Mouse (Mus musculus) hindbrain, embryonic 11.5 days (tissue): ENCODE data around the gene Ccl22. TPM values are rescaled to one million over a fixed set of nuclear protein-coding genes. Genes with fewer than 3 reads are reported as not detected.

Experiments
- ATAC-seq: fragments of 200-750 bp; cut with Nextera tagmentation; 2 replicates; pipeline ENCODE4 v1.8.0; 2017; ENCODE audit warnings: mild to moderate bottlenecking, moderate TSS enrichment, moderate library complexity; ENCODE audit not compliant: low FRiP score
- DNase-seq: peaks from one replicate; pipeline ENCODE4 v3.0.0-alpha.2; 2015; ENCODE audit warnings: low spot score
- H3K27ac ChIP-seq: fragments of 300-500 bp; sonication (generic); 2 replicates; pipeline ENCODE4 v1.5.1; 2014; ENCODE audit warnings: mild to moderate bottlenecking, low read depth, low read length
- H3K27me3 ChIP-seq: fragments of 300-500 bp; sonication (generic); 2 replicates; pipeline ENCODE4 v1.6.1; 2014; ENCODE audit warnings: mild to moderate bottlenecking, low read length, moderate library complexity, mixed read lengths; ENCODE audit not compliant: control insufficient read depth, insufficient read depth
- H3K36me3 ChIP-seq: fragments of 300-500 bp; sonication (generic); 2 replicates; pipeline ENCODE4 v1.6.1; 2014; ENCODE audit warnings: mild to moderate bottlenecking, low read length, moderate library complexity, mixed read lengths; ENCODE audit not compliant: control insufficient read depth, insufficient read depth
- H3K4me1 ChIP-seq: fragments of 300-500 bp; sonication (generic); replicated peaks from 2 replicates; pipeline ENCODE4 v1.6.1; 2014; ENCODE audit warnings: low read length, mixed read lengths; ENCODE audit not compliant: control insufficient read depth, insufficient read depth
- H3K4me2 ChIP-seq: fragments of 300-500 bp; sonication (generic); replicated peaks from 2 replicates; pipeline ENCODE4 v1.6.1; 2014; ENCODE audit warnings: mild to moderate bottlenecking, low read depth, low read length
- H3K4me3 ChIP-seq: fragments of 300-500 bp; sonication (generic); 2 replicates; pipeline ENCODE4 v1.5.1; 2014; ENCODE audit warnings: low read depth, low read length
- H3K9ac ChIP-seq: fragments of 300-500 bp; sonication (generic); 2 replicates; pipeline ENCODE4 v1.6.1; 2014; ENCODE audit warnings: low read depth, low read length
- H3K9me3 ChIP-seq: fragments of 300-500 bp; sonication (generic); 2 replicates; pipeline ENCODE4 v1.6.1; 2016; ENCODE audit warnings: low read length; ENCODE audit not compliant: control insufficient read depth
- WGBS: fragments of 180-500 bp; shearing (Covaris S2); extraction: QIAGEN DNeasy Blood & Tissue Kit; methylation state at CpG from one replicate; pipeline ENCODE4 v1.1.7; 2014; 5-methylcytosine and 5-hydroxymethylcytosine counted together
- polyA plus RNA-seq: library from polyadenylated mRNA; unstranded; fragments of >200 nt; fragmentation: Nextera tagmentation; extraction: Ambion mirVana; gene quantifications from 2 replicates; pipeline ENCODE4 v1.2.1, GENCODE M21; 2014

Ccl22 gene
- polyA plus RNA-seq, 1 experiment from 2014 or later = not detected

DNA sequence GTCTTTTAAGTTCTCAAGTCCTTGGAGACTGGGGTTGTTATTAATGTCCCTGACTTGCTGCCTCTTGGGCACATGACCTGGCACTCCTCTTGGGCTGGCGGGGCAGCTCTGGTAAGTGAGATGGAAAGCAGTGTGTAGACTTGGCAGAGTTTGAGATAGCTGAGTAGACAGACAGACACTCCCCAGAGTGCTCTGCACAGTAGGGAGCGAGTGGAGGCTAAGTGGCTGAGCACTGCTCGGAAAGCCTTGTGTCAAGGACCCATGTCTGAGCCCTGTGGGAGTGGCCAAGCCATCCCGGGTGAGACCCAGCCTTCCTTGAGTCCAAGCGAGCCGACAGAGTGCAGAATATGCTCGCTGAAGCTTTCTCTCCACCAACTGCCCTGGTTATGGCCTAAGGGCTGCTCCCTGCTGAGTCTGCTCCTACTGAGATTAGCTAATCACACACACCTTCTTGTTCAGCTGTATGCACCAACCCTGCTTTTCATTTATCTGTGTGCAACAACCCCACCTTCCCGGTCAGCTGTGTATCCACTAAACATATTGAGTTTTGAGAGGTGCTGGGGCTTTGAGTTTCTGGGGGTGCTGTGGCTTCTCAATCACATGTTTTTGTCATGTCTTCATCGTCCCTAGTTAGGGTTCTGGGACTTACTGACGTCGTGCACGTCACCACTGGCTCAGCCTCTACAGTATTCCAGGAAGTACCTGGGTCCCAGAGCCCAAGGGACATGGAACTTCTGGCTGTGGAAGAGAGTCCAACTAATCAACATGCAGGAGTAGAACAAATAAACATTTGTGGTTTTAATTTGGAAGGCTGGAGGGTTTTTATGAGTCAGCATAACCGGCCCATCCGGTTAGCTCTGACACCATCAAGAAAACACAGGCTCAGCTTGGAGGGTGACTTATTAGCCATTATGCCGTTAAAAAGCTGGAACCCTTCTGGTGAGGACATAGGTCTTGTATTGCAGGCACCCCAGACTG lies 42.4 kb downstream of the Ccl22 start:
- H3K4me2 ChIP-seq = no peak overlapping the region
- 75% methylated on average over 15 of the region's 15 CpGs for WGBS
- H3K9me3 ChIP-seq = no peaks in the 10 kb centered on the region
- H3K4me3 ChIP-seq = no peak overlapping the region
- no peak for DNase-seq
- H3K36me3 ChIP-seq = no peaks in the 10 kb centered on the region
- H3K27ac ChIP-seq = no peak overlapping the region
- no peak for ATAC-seq
- no peak overlapping the region for H3K9ac ChIP-seq
- no peaks in the 10 kb centered on the region for H3K27me3 ChIP-seq
- H3K4me1 ChIP-seq = no peaks in the 10 kb centered on the region

DNA sequence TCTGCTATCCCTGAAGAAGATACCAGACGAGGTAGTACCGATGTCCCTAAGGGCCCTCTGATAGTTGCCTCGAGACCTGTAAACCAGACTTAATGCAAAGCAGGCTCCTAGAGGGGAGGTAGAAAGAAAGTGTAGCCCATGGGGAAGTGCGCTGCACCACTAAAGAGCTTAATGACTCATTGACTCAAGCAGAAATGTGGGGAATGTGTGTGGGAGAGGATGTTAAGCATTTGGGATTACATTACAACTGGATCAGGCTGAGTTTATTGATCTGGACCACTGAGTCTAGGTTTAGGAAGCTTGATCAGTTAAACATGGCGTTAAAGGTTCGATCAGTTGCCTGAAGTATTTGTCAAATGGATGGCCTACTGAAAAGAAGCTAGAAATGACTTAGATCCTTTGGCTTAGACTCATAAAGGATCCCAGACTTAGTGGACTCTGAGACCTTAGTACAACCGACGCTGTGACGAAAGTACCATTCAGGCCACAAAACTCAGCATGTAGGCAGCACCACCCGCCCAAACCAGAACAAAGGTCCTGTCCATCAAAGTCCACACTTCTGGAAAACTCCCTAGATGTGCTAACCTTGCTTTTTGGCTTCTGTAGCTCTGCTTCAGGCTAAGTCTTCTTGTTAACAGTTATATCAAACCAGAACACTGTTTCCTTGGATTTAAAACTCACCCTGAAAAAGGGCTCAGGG lies 44.0 kb downstream of the Ccl22 start:
- Histone ChIP-seq H3K9me3 (no peaks in the 10 kb centered on the region), H3K27ac (no peak overlapping the region), H3K9ac (no peak overlapping the region), H3K36me3 (no peaks in the 10 kb centered on the region), H3K4me1 (no peaks in the 10 kb centered on the region), H3K4me3 (no peak overlapping the region), H3K4me2 (no peak overlapping the region), H3K27me3 (no peaks in the 10 kb centered on the region)
- 66% methylated on average over 10 of the region's 10 CpGs for WGBS
- ATAC-seq (no peak), DNase-seq (no peak)

DNA sequence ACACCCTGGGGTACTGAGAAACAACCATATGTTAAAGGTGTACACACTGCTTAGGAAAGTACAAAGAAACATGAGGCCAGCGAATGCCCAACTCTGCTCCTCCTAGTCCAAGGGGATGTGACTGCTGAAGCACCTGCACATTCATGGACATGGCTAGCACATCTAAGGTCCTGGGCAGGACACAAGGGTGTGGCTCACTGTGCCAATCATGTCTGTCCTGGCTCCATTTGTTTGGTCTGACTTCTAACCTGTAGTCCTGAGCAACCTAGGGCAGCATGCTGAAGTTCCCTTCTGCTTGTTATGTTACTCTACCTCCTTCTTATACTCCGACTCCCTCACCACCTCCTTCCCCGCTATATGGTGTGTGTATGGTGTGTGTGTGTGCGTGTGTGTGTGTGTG lies 49.0 kb downstream of the Ccl22 start:
- Histone ChIP-seq H3K9ac (no peak overlapping the region), H3K4me2 (no peak overlapping the region), H3K27me3 (no peaks in the 10 kb centered on the region), H3K27ac (no peak overlapping the region), H3K4me1 (no peaks in the 10 kb centered on the region), H3K36me3 (no peaks in the 10 kb centered on the region), H3K9me3 (no peaks in the 10 kb centered on the region), H3K4me3 (no peak overlapping the region)
- DNase-seq = no peak
- 86% methylated on average over 4 of the region's 4 CpGs for WGBS
- no peak for ATAC-seq

DNA sequence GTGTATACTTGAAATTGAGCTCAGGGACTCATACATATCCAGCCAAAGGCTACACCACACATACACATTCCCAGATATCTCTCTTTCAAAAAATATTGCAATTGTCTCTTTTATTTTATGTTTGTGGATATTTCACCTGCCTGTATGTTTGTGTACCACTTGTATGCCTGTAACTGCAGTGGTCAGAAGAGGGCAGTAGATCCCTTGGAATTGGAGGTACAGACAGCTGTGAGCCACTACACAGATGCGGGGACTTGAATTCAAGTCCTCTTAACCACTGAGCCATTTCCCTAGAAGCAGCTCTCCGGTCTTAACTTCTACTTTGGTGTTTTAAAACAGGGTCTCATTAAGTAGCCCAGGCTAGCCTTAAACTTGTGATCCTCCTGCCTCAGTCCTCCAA lies 49.4 kb downstream of the Ccl22 start:
- Histone ChIP-seq H3K4me1 (no peaks in the 10 kb centered on the region), H3K4me3 (no peak overlapping the region), H3K27me3 (no peaks in the 10 kb centered on the region), H3K36me3 (no peaks in the 10 kb centered on the region), H3K9me3 (no peaks in the 10 kb centered on the region), H3K9ac (no peak overlapping the region), H3K27ac (no peak overlapping the region), H3K4me2 (no peak overlapping the region)
- no peak for DNase-seq
- ATAC-seq = no peak
- 94% methylated on average over 2 of the region's 2 CpGs for WGBS

DNA sequence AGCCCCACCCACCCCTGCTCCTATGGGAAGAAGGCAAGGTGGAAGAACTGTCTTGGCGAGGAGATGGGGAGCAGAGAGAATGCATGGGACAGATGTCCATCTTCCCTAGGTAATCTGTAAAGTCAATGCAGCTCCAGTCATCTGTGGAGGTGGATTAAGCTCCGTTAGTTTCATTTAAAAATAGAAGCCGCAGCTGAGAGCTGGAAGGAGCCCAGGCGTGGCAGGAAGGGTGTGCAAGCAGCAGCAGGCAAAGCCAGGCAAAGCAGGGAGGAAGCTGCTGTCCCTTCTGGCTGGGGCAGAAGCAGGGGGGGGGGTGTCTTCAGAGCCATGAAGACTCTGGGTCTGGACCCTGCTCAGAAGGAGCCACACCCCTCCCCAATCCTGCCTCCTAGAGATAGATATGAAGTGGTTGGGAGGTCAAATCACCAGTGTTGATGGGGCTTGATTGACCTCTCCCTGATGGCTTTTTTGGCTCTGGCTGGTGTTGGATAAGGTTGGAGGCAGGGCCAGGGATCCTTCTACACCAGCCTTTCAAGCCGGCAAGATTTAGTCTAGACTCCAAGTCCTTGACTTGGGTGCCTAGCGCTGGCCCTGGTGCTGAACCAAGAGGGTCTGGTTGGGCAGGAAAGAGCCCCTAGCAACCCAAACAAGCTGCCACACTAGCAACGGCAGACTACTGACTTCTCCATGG lies 55.0 kb downstream of the Ccl22 start:
- ATAC-seq (no peak), DNase-seq (peak; percentile 31)
- Histone ChIP-seq H3K4me3 (no peak overlapping the region), H3K36me3 (no peaks in the 10 kb centered on the region), H3K27ac (no peak overlapping the region), H3K9ac (no peak overlapping the region), H3K4me2 (no peak overlapping the region), H3K4me1 (no peaks in the 10 kb centered on the region), H3K27me3 (no peaks in the 10 kb centered on the region), H3K9me3 (no peaks in the 10 kb centered on the region)
- 69% methylated on average over 7 of the region's 7 CpGs for WGBS

Other genes with a start within 250 kb of the Ccl22 start
- 9.8 and 10.1 TPM in 2 replicates for gene Cpne2, start 212.6 kb upstream of the Ccl22 start, polyA plus RNA-seq
- 45.5 and 50.4 TPM in 2 replicates for gene Rspry1, start 143.7 kb upstream of the Ccl22 start, polyA plus RNA-seq
- gene Fam192a, start 143.6 kb upstream of the Ccl22 start, polyA plus RNA-seq = 110 TPM in 2 replicates
- 65.2 and 94.5 TPM in 2 replicates for gene Arl2bp, start 79.0 kb upstream of the Ccl22 start, polyA plus RNA-seq
- gene Pllp, start 49.3 kb upstream of the Ccl22 start, polyA plus RNA-seq = 0.25 and 0.63 TPM in 2 replicates
- gene Cx3cl1, start 26.4 kb downstream of the Ccl22 start, polyA plus RNA-seq = 9.9 and 10.9 TPM in 2 replicates
- not detected in 2 replicates for gene Ccl17, start 64.9 kb downstream of the Ccl22 start, polyA plus RNA-seq
- 52.3 and 55.0 TPM in 2 replicates for gene Coq9, start 92.7 kb downstream of the Ccl22 start, polyA plus RNA-seq
- gene Ciapin1, start 92.8 kb downstream of the Ccl22 start, polyA plus RNA-seq = 124 and 145 TPM in 2 replicates
- 159 and 165 TPM in 2 replicates for gene Polr2c, start 111.9 kb downstream of the Ccl22 start, polyA plus RNA-seq
- gene Dok4, start 130.7 kb downstream of the Ccl22 start, polyA plus RNA-seq = 13.5 and 14.7 TPM in 2 replicates
- 18.5 and 19.2 TPM in 2 replicates for gene Ccdc102a, start 172.5 kb downstream of the Ccl22 start, polyA plus RNA-seq
- gene Adgrg5, start 178.1 kb downstream of the Ccl22 start, polyA plus RNA-seq = 0.14 TPM in 2 replicates
- gene Adgrg1, start 229.2 kb downstream of the Ccl22 start, polyA plus RNA-seq = 138 and 160 TPM in 2 replicates